Mouse (Mus musculus) CH12.LX (cell line): Measurements from ENCODE around the gene Btbd9.

ENCODE experiments used
- CTCF ChIP-seq, 2 experiments: IDR thresholded peaks in 1 of 2; conservative IDR thresholded peaks in 1 of 2; 2 replicates each; pipeline ENCODE4 v1.5.1; 2011 to 2012; ENCODE audit warnings: low read depth in 2 of 2, low read length in 2 of 2, improper control_type of control experiment in 1 of 2, inconsistent platforms in 1 of 2, mild to moderate bottlenecking in 1 of 2, moderate library complexity in 1 of 2
- E2F4 ChIP-seq: IDR thresholded peaks from 2 replicates; pipeline ENCODE4 v1.6.1; 2011; ENCODE audit warnings: low read depth, low read length, improper control_type of control experiment; ENCODE audit not compliant: insufficient replicate concordance
- ELF1 ChIP-seq: IDR thresholded peaks from 2 replicates; pipeline ENCODE4 v1.6.1; 2014; ENCODE audit warnings: low read depth, mild to moderate bottlenecking, inconsistent platforms, low read length, improper control_type of control experiment
- EP300 ChIP-seq: IDR thresholded peaks from 2 replicates; pipeline ENCODE4 v1.6.1; 2011; ENCODE audit warnings: low read length, improper control_type of control experiment
- JUND ChIP-seq: conservative IDR thresholded peaks from 2 replicates; pipeline ENCODE4 v1.6.1; 2011; ENCODE audit warnings: low read depth, low read length, improper control_type of control experiment
- MAFK ChIP-seq: IDR thresholded peaks from 2 replicates; pipeline ENCODE4 v1.6.1; 2011; ENCODE audit warnings: low read length, improper control_type of control experiment; ENCODE audit not compliant: insufficient replicate concordance
- MAX ChIP-seq: IDR thresholded peaks from 2 replicates; pipeline ENCODE4 v1.6.1; 2011; ENCODE audit warnings: low read length, improper control_type of control experiment
- NRF1 ChIP-seq: IDR thresholded peaks from 2 replicates; pipeline ENCODE4 v1.6.1; 2014; ENCODE audit warnings: low read depth, mild to moderate bottlenecking, inconsistent platforms, low read length, improper control_type of control experiment, moderate library complexity
- POLR2A ChIP-seq: IDR thresholded peaks from 2 replicates; pipeline ENCODE4 v1.6.1; 2011; ENCODE audit warnings: low read depth, mild to moderate bottlenecking, improper control_type of control experiment, low read length
- USF2 ChIP-seq: conservative IDR thresholded peaks from 2 replicates; pipeline ENCODE4 v1.6.1; 2011; ENCODE audit warnings: low read depth, low read length, improper control_type of control experiment
- ZMIZ1 ChIP-seq: IDR thresholded peaks from 2 replicates; pipeline ENCODE4 v1.6.1; 2012; ENCODE audit warnings: low read depth, mild to moderate bottlenecking, inconsistent platforms, low read length, improper control_type of control experiment

DNA sequence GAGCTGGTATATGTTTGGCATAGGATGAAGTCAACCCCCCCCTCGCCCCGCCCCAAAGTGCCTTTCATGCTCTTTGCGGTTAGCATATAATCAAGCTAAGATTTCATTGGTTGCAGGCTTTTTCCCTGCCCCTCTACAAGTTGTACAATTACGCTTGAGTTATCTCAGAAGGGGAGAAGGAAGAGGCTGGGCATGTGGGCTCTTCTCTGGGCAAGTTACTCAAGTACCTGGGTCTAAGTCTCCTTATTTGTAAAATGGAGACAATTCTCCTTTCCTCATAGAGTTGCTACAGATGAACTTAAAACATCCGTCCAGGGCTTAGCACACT is 33.7 kb upstream of the Btbd9 start:
- TF ChIP-seq E2F4, result no peak
- TF ChIP-seq USF2, result no peak
- no peak for TF ChIP-seq ELF1
- no peak for TF ChIP-seq ZMIZ1
- no peak for TF ChIP-seq POLR2A
- no peak for TF ChIP-seq CTCF (conservative IDR thresholded peaks at IDR 0.05 in 1 of 2, IDR thresholded peaks at IDR 0.05 in 1 of 2; ENCODE audit: low read depth in 2 of 2, low read length in 2 of 2)
- no peak for TF ChIP-seq JUND
- no peak for TF ChIP-seq NRF1
- TF ChIP-seq EP300, result no peak
- TF ChIP-seq MAFK, result no peak
- TF ChIP-seq MAX, result no peak
